Mouse (Mus musculus): ENCODE measurements around the gene Trabd. TPM values are rescaled to one million over a fixed set of nuclear protein-coding genes. Genes with fewer than 3 reads are reported as not detected.

The Trabd gene
- total and polyA plus RNA-seq, 3 experiments: 38.3 to 51.5 (median 48.8) TPM

- intact Hi-C loops (cut with DNase I): loop anchor here (5.0 kb wide), 1 partner anchor 33 kb away; no protein-coding TSS in a partner anchor
- peaks cover 16% of the 10 kb centered on the region for H3K4me1 ChIP-seq (ENCODE audit: control insufficient read depth, insufficient read depth, low read length)
- no peak overlapping the region for H3K27ac ChIP-seq
- peaks cover 4% of the 10 kb centered on the region; the same call in 1 of the 2 replicates for H3K79me2 ChIP-seq (replicated peaks; ENCODE audit: control insufficient read depth, insufficient read depth, low read length)
- H3K4me3 ChIP-seq: no peak overlapping the region
- no peaks in the 10 kb centered on the region for H3K36me3 ChIP-seq (ENCODE audit: control insufficient read depth, insufficient read depth, low read length)
- TF ChIP-seq POLR2A (IDR thresholded peaks at IDR 0.05; ENCODE audit: insufficient read depth, low read depth, low read length) (no peak), CTCF (IDR thresholded peaks at IDR 0.05) (no peak), EP300 (IDR thresholded peaks at IDR 0.05; ENCODE audit: insufficient read depth, low read depth, low read length) (no peak)
- no peaks in the 10 kb centered on the region for H3K27me3 ChIP-seq (ENCODE audit: control insufficient read depth, insufficient read depth, low read length)
- no peak for DNase-seq
- no peak overlapping the region for H3K9ac ChIP-seq (ENCODE audit: low read depth, low read length)
- 92% methylated on average over 3 of the region's 3 CpGs for WGBS
Observed at GRCm38 (mm10) chr15:89124312-89124711, 49.4 kb downstream of the Trabd start.

GRCm38 (mm10) chr15:89125351-89125750 lies 50.4 kb downstream of the Trabd start:
- Histone ChIP-seq H3K79me2 (replicated peaks; ENCODE audit: control insufficient read depth, insufficient read depth, low read length) (peaks cover 2% of the 10 kb centered on the region; the same call in 1 of the 2 replicates), H3K36me3 (ENCODE audit: control insufficient read depth, insufficient read depth, low read length) (no peaks in the 10 kb centered on the region), H3K27ac (no peak overlapping the region), H3K27me3 (ENCODE audit: control insufficient read depth, insufficient read depth, low read length) (no peaks in the 10 kb centered on the region), H3K9ac (ENCODE audit: low read depth, low read length) (no peak overlapping the region), H3K4me3 (no peak overlapping the region), H3K4me1 (ENCODE audit: control insufficient read depth, insufficient read depth, low read length) (peaks cover 16% of the 10 kb centered on the region)
- no peak for DNase-seq
- WGBS: 95% methylated on average over 9 of the region's 9 CpGs
- intact Hi-C loops (cut with DNase I): no loop called here
- no peak for TF ChIP-seq CTCF (IDR thresholded peaks at IDR 0.05)
- TF ChIP-seq POLR2A (IDR thresholded peaks at IDR 0.05; ENCODE audit: insufficient read depth, low read depth, low read length): no peak
- no peak for TF ChIP-seq EP300 (IDR thresholded peaks at IDR 0.05; ENCODE audit: insufficient read depth, low read depth, low read length)

GRCm38 (mm10) chr15:89126622-89127021 lies 51.7 kb downstream of the Trabd start:
- no peak overlapping the region for H3K27ac ChIP-seq
- H3K27me3 ChIP-seq (ENCODE audit: control insufficient read depth, insufficient read depth, low read length): no peaks in the 10 kb centered on the region
- peaks cover 2% of the 10 kb centered on the region; the same call in 1 of the 2 replicates for H3K79me2 ChIP-seq (replicated peaks; ENCODE audit: control insufficient read depth, insufficient read depth, low read length)
- no peak overlapping the region for H3K4me3 ChIP-seq
- WGBS: 88% methylated on average over 8 of the region's 8 CpGs
- no peak overlapping the region for H3K9ac ChIP-seq (ENCODE audit: low read depth, low read length)
- H3K36me3 ChIP-seq (ENCODE audit: control insufficient read depth, insufficient read depth, low read length): no peaks in the 10 kb centered on the region
- H3K4me1 ChIP-seq (ENCODE audit: control insufficient read depth, insufficient read depth, low read length): peaks cover 14% of the 10 kb centered on the region
- no peak for TF ChIP-seq CTCF (IDR thresholded peaks at IDR 0.05)
- TF ChIP-seq POLR2A (IDR thresholded peaks at IDR 0.05; ENCODE audit: insufficient read depth, low read depth, low read length): no peak
- no peak for TF ChIP-seq EP300 (IDR thresholded peaks at IDR 0.05; ENCODE audit: insufficient read depth, low read depth, low read length)
- intact Hi-C loops (cut with DNase I): no loop called here
- no peak for DNase-seq

- H3K27ac ChIP-seq: peak overlapping the region; percentile 93
- intact Hi-C loops (cut with DNase I): no loop called here
- TF ChIP-seq CTCF (IDR thresholded peaks at IDR 0.05): no peak
- no peak for TF ChIP-seq EP300 (IDR thresholded peaks at IDR 0.05; ENCODE audit: insufficient read depth, low read depth, low read length)
- TF ChIP-seq POLR2A (IDR thresholded peaks at IDR 0.05; ENCODE audit: insufficient read depth, low read depth, low read length): no peak
Observed at GRCm38 (mm10) chr15:89127364-89127940, 52.5 kb downstream of the Trabd start.

GRCm38 (mm10) chr15:89128382-89129350 lies 53.7 kb downstream of the Trabd start, which contains the start of gene Hdac10:
TSS of gene Hdac10 (minus strand) at chr15:89128700.
- peak; percentile 87 to 92 for DNase-seq

More at GRCm38 (mm10) chr15:89127364-89127940, 52.5 kb downstream of the Trabd start:
- Histone ChIP-seq H3K4me3 (peak overlapping the region; percentile 67), H3K36me3 (ENCODE audit: control insufficient read depth, insufficient read depth, low read length) (no peaks in the 10 kb centered on the region), H3K4me1 (ENCODE audit: control insufficient read depth, insufficient read depth, low read length) (peaks cover 10% of the 10 kb centered on the region), H3K79me2 (replicated peaks; ENCODE audit: control insufficient read depth, insufficient read depth, low read length) (no peaks in the 10 kb centered on the region), H3K9ac (ENCODE audit: low read depth, low read length) (peak overlapping the region; percentile 3; the same call in 1 of the 2 replicates), H3K27me3 (ENCODE audit: control insufficient read depth, insufficient read depth, low read length) (no peaks in the 10 kb centered on the region)
- 77% methylated on average over 8 of the region's 8 CpGs for WGBS
- no peak for DNase-seq

More at GRCm38 (mm10) chr15:89128382-89129350, 53.7 kb downstream of the Trabd start, which contains the start of gene Hdac10:
- peak within 1 kb of the TSS; percentile 93 for H3K27ac ChIP-seq
- no peaks in the 10 kb centered on the region for H3K79me2 ChIP-seq (replicated peaks; ENCODE audit: control insufficient read depth, insufficient read depth, low read length)
- peaks cover 7% of the 10 kb centered on the region for H3K4me1 ChIP-seq (ENCODE audit: control insufficient read depth, insufficient read depth, low read length)
- H3K9ac ChIP-seq (ENCODE audit: low read depth, low read length): peak within 1 kb of the TSS; percentile 62
- no peaks in the 10 kb centered on the region for H3K27me3 ChIP-seq (ENCODE audit: control insufficient read depth, insufficient read depth, low read length)
- H3K4me3 ChIP-seq: peak within 1 kb of the TSS; percentile 67
- intact Hi-C loops (cut with DNase I): loop anchor here (2.0 kb wide), 1 partner anchor 68 kb away; the partner anchor contains the start of gene Dennd6b
- TF ChIP-seq CTCF (IDR thresholded peaks at IDR 0.05): no peak; the same call in 1 of the 2 replicates
- TF ChIP-seq POLR2A (IDR thresholded peaks at IDR 0.05; ENCODE audit: insufficient read depth, low read depth, low read length): peak; percentile 80
- TF ChIP-seq EP300 (IDR thresholded peaks at IDR 0.05; ENCODE audit: insufficient read depth, low read depth, low read length): peak; percentile 75
- WGBS: 3% methylated on average over 36 of the region's 36 CpGs
- no peaks in the 10 kb centered on the region for H3K36me3 ChIP-seq (ENCODE audit: control insufficient read depth, insufficient read depth, low read length)

Data from heart, adult 2 months (tissue).